Mouse (Mus musculus) kidney, postnatal 0 days (tissue): ENCODE measurements around the gene Syt16. TPM values are rescaled to one million over a fixed set of nuclear protein-coding genes. Genes with fewer than 3 reads are reported as not detected.

Source experiments
- ATAC-seq: fragments of 200-750 bp; cut with Nextera tagmentation; replicated peaks from 2 replicates; pipeline ENCODE4 v1.8.0; 2017; ENCODE audit warnings: low read depth, moderate number of reproducible peaks, moderate TSS enrichment, moderate library complexity; ENCODE audit not compliant: low FRiP score
- DNase-seq: peaks from one replicate; pipeline ENCODE4 v3.0.0-alpha.2; 2016; ENCODE audit warnings: low spot score
- H3K27ac ChIP-seq: fragments of 300-500 bp; sonication (generic); 2 replicates; pipeline ENCODE4 v1.5.1; 2014; ENCODE audit warnings: mild to moderate bottlenecking
- H3K27me3 ChIP-seq: fragments of 300-500 bp; sonication (generic); 2 replicates; pipeline ENCODE4 v1.6.1; 2014; ENCODE audit warnings: low read length, mixed read lengths; ENCODE audit not compliant: insufficient read depth
- H3K36me3 ChIP-seq: fragments of 300-500 bp; sonication (generic); 2 replicates; pipeline ENCODE4 v1.6.1; 2014; ENCODE audit warnings: low read length, mixed read lengths; ENCODE audit not compliant: insufficient read depth
- H3K4me1 ChIP-seq: fragments of 300-500 bp; sonication (generic); replicated peaks from 2 replicates; pipeline ENCODE4 v1.6.1; 2014; ENCODE audit warnings: antibody characterized with exemption, low read length, mixed read lengths; ENCODE audit not compliant: insufficient read depth
- H3K4me2 ChIP-seq: fragments of 300-500 bp; sonication (generic); 2 replicates; pipeline ENCODE4 v1.6.1; 2014; ENCODE audit warnings: mild to moderate bottlenecking, low read length, moderate library complexity, mixed read lengths
- H3K4me3 ChIP-seq: fragments of 300-500 bp; sonication (generic); replicated peaks from 2 replicates; pipeline ENCODE4 v1.5.1; 2014; ENCODE audit warnings: low read depth, low read length
- H3K9ac ChIP-seq: fragments of 300-500 bp; sonication (generic); 2 replicates; pipeline ENCODE4 v1.6.1; 2014; ENCODE audit warnings: low read depth, low read length
- H3K9me3 ChIP-seq: fragments of 300-500 bp; sonication (generic); replicated peaks from 2 replicates; pipeline ENCODE4 v1.6.1; 2016; ENCODE audit warnings: low read length, inconsistent platforms, mixed read lengths
- CTCF ChIP-seq: IDR thresholded peaks from 2 replicates; pipeline ENCODE4 v1.5.1; 2016; ENCODE audit warnings: antibody characterized with exemption, low read depth, mild to moderate bottlenecking, moderate library complexity
- WGBS: fragments of 180-500 bp; shearing (Covaris S2); extraction: QIAGEN DNeasy Blood & Tissue Kit; methylation state at CpG from one replicate; pipeline ENCODE4 v1.1.7; 2014; 5-methylcytosine and 5-hydroxymethylcytosine counted together
- polyA plus RNA-seq: library from polyadenylated mRNA; unstranded; fragments of >200 nt; fragmentation: Nextera tagmentation; extraction: Ambion mirVana; gene quantifications from 2 replicates; pipeline ENCODE4 v1.2.1, GENCODE M21; 2015

Syt16 gene
- polyA plus RNA-seq, 1 experiment from 2014 or later = 0.67 TPM

GRCm38 (mm10) chr12:74238806-74239205 lies 241.3 kb downstream of the Syt16 start:
- ATAC-seq (no peak), DNase-seq (no peak)
- TF ChIP-seq CTCF = no peak
- Histone ChIP-seq H3K36me3 (no peaks in the 10 kb centered on the region), H3K9ac (no peak overlapping the region), H3K4me3 (no peak overlapping the region), H3K9me3 (no peaks in the 10 kb centered on the region), H3K27ac (no peak overlapping the region), H3K4me1 (no peaks in the 10 kb centered on the region), H3K4me2 (no peak overlapping the region), H3K27me3 (no peaks in the 10 kb centered on the region)
- WGBS = 75% methylated on average over 2 of the region's 2 CpGs

- 36% methylated on average over 3 of the region's 3 CpGs for WGBS
- DNase-seq = no peak
Observed at GRCm38 (mm10) chr12:74264846-74265245, 267.4 kb downstream of the Syt16 start.

GRCm38 (mm10) chr12:74267049-74267448 lies 269.6 kb downstream of the Syt16 start:
- Histone ChIP-seq H3K4me3 (no peak overlapping the region), H3K9ac (no peak overlapping the region), H3K27ac (no peak overlapping the region), H3K36me3 (no peaks in the 10 kb centered on the region), H3K27me3 (no peaks in the 10 kb centered on the region), H3K4me1 (no peaks in the 10 kb centered on the region), H3K9me3 (no peaks in the 10 kb centered on the region), H3K4me2 (no peak overlapping the region)
- 94% methylated on average over 4 of the region's 4 CpGs for WGBS
- no peak for ATAC-seq
- TF ChIP-seq CTCF = no peak
- no peak for DNase-seq

More at GRCm38 (mm10) chr12:74264846-74265245, 267.4 kb downstream of the Syt16 start:
- no peak for ATAC-seq
- Histone ChIP-seq H3K27ac (no peak overlapping the region), H3K4me2 (no peak overlapping the region), H3K36me3 (no peaks in the 10 kb centered on the region), H3K4me1 (no peaks in the 10 kb centered on the region), H3K27me3 (no peaks in the 10 kb centered on the region), H3K9me3 (no peaks in the 10 kb centered on the region), H3K4me3 (no peak overlapping the region), H3K9ac (no peak overlapping the region)
- TF ChIP-seq CTCF = no peak

- Histone ChIP-seq H3K27me3 (no peaks in the 10 kb centered on the region), H3K4me3 (no peak overlapping the region), H3K4me2 (no peak overlapping the region), H3K36me3 (no peaks in the 10 kb centered on the region), H3K27ac (no peak overlapping the region), H3K9ac (no peak overlapping the region), H3K4me1 (no peaks in the 10 kb centered on the region), H3K9me3 (no peaks in the 10 kb centered on the region)
- no peak for TF ChIP-seq CTCF
- ATAC-seq (no peak), DNase-seq (no peak)
- WGBS = 89% methylated on average over 15 of the region's 15 CpGs
Observed at GRCm38 (mm10) chr12:74268644-74269285, 271.3 kb downstream of the Syt16 start.

- H3K27me3 ChIP-seq = no peaks in the 10 kb centered on the region
- no peak overlapping the region for H3K27ac ChIP-seq
- H3K4me1 ChIP-seq = no peaks in the 10 kb centered on the region
- H3K36me3 ChIP-seq = no peaks in the 10 kb centered on the region
- DNase-seq (no peak), ATAC-seq (no peak)
- no peak overlapping the region for H3K4me2 ChIP-seq
- H3K9ac ChIP-seq = no peak overlapping the region
- TF ChIP-seq CTCF = no peak
- 87% methylated on average over 17 of the region's 17 CpGs for WGBS
- no peak overlapping the region for H3K4me3 ChIP-seq
- no peaks in the 10 kb centered on the region for H3K9me3 ChIP-seq
Observed at GRCm38 (mm10) chr12:74272545-74272944, 275.1 kb downstream of the Syt16 start.

- H3K9ac ChIP-seq = no peak overlapping the region
- no peak overlapping the region for H3K4me2 ChIP-seq
- no peaks in the 10 kb centered on the region for H3K9me3 ChIP-seq
- ATAC-seq = no peak
- no peaks in the 10 kb centered on the region for H3K27me3 ChIP-seq
- H3K27ac ChIP-seq = no peak overlapping the region
- H3K4me1 ChIP-seq = no peaks in the 10 kb centered on the region
- no peak for DNase-seq
- WGBS = 84% methylated on average over 5 of the region's 5 CpGs
- no peak for TF ChIP-seq CTCF
- H3K4me3 ChIP-seq = no peak overlapping the region
- no peaks in the 10 kb centered on the region for H3K36me3 ChIP-seq
Observed at GRCm38 (mm10) chr12:74277265-74277664, 279.8 kb downstream of the Syt16 start.

- TF ChIP-seq CTCF = no peak
- WGBS = 77% methylated on average over 4 of the region's 4 CpGs
- no peak overlapping the region for H3K4me2 ChIP-seq
- no peak overlapping the region for H3K27ac ChIP-seq
- H3K36me3 ChIP-seq = no peaks in the 10 kb centered on the region
- 0 out of 2 replicates have a peak, but pooled peaks cover 5% of the 10 kb centered on the region for H3K4me1 ChIP-seq
- H3K9ac ChIP-seq = no peak overlapping the region
- no peak overlapping the region for H3K4me3 ChIP-seq
- no peaks in the 10 kb centered on the region for H3K27me3 ChIP-seq
- no peaks in the 10 kb centered on the region for H3K9me3 ChIP-seq
- ATAC-seq = no peak
- DNase-seq = no peak
Observed at GRCm38 (mm10) chr12:74281403-74281802, 283.9 kb downstream of the Syt16 start.
